Mouse (Mus musculus): ENCODE measurements around the gene Rngtt.
"Not testable (repeated sequence)": the region's sequence is repeated elsewhere in the genome, so short reads cannot be mapped to it uniquely, and the experiment has no call there.

Rngtt gene

GRCm38 (mm10) chr4:33314150-33314549 is 4.0 kb downstream of the Rngtt start:
- not testable (repeated sequence) for DNase-seq

GRCm38 (mm10) chr4:33315840-33316239 is 5.7 kb downstream of the Rngtt start:
- no peak for DNase-seq

DNA sequence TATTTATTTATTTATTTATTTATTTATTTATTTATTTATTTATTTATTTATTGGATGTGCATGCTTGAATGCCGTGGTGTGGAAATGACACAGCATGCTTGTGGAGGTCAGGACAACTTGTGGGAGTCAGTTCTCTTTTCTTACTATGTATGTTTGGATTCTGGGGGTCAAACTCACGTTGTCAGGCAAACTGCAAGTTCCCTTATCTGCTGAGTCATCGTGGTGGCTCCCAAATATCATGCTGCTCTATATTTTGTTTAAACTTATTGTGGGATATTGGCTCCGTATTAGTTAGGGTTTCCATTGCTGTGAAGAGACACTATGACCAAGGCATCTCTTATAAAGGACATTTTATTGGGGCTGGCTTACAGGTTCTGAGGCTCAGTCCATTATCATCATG is 21.0 kb downstream of the Rngtt start:
- DNase-seq, result no peak

- no peak for DNase-seq
Measured at GRCm38 (mm10) chr4:33332956-33333455, 22.9 kb downstream of the Rngtt start.

- no peak for DNase-seq
Measured at GRCm38 (mm10) chr4:33337999-33338398, 27.9 kb downstream of the Rngtt start.

DNA sequence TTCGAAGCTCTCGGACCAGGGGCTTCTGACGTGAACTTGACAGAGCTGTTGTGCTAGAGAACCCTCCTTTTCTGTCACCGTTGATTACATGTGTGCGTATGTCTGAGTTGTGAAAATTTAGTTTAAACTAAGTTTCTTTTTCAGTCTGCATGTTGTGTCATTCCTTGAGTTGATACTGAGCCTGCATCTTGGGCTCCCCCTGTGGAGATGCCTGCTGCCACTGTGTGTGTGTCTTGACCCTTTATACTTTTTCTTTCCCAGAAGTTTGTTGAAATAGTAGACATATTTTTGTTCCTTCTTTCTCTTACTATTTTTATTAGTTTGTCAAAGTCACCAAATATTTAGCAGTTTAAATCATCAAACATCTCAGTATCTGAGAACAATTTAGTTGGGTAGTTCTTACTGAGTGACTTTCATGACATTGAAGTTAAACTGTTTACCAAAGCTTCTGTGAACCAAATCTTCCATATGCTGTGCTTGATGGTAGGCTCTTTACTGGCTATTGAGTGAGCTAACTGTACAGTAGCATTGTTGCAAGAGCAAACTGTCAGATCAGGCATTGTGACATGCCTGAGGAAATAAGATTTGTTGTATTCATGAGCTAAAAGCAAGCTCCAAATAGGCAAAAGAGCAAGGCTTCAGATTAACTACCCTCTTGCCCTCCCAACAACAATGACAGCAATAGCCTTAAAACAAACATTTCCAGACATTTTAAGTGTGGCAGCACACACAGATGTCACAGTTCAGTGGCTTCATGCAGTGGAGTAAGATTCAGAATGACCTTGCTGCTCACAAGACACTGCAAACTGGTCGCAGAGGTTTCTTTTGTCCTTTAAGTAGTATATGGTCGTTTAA is 33.0 kb downstream of the Rngtt start:
- no peak for DNase-seq

GRCm38 (mm10) chr4:33343732-33344057 is 33.6 kb downstream of the Rngtt start:
- DNase-seq, result no peak

GRCm38 (mm10) chr4:33363451-33363850 is 53.3 kb downstream of the Rngtt start:
- no peak for DNase-seq

GRCm38 (mm10) chr4:33374916-33375315 is 64.8 kb downstream of the Rngtt start:
- no peak for DNase-seq

DNA sequence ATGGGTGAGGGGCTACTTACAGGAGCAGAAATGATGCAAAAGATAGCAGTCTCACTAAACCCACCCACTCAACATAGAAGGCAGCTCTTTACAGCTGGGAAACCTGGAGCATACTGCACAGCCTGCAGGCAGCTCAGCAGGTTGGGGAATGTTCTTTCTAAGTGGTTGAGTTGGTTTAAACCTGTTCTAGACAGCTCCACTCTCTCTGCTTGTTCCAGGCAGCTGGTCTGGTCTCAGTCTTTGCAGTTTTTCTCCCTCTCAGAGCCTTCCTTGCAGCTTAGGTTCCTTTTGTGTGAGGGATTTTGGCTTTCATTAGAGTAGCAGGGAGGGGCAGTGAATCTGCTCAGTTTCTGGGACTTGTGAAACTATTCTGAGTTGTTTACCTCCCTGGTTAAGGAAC is 67.5 kb downstream of the Rngtt start:
- no peak for DNase-seq

- no peak for DNase-seq
Measured at GRCm38 (mm10) chr4:33378894-33379293, 68.8 kb downstream of the Rngtt start.

DNA sequence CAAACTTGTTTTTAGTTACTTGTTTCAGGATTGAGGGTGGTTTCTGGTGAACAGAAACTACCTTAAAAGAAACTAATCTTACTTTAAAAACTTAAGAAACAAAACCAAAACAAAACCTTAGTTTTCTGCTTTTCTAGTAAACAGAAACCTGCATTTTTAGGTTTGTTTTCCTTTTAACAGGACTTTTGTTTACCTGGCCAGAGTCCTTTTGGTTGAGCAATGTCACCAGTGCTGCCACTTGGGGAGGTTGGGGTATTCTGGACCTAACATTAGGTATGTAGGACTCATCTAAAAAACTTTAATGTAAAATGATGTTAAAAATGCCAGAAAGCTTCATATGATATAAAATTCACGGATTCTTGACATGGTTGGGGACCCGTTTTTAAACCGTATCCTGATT is 78.8 kb downstream of the Rngtt start:
- DNase-seq, result no peak

- no peak for DNase-seq
Measured at GRCm38 (mm10) chr4:33390660-33391059, 80.5 kb downstream of the Rngtt start.

DNA sequence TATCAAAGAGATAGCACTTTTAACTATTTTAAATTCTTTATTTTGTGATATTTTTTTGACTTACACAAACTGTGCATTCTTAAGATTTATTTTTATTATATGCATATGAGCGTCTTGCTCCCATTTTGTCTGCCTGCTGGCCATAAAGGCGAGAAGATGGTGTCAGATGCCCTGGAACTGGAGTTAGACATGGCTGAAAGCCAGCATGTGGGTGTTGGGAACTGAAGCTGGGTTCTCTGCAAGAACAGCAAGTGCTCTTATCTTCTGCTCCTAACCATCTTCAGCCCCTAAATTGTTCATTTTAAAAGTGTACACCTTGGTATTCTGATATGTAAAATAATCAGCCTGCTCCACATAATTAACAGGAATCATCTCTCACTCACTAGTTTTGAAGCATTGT is 83.3 kb downstream of the Rngtt start:
- DNase-seq, result no peak

DNA sequence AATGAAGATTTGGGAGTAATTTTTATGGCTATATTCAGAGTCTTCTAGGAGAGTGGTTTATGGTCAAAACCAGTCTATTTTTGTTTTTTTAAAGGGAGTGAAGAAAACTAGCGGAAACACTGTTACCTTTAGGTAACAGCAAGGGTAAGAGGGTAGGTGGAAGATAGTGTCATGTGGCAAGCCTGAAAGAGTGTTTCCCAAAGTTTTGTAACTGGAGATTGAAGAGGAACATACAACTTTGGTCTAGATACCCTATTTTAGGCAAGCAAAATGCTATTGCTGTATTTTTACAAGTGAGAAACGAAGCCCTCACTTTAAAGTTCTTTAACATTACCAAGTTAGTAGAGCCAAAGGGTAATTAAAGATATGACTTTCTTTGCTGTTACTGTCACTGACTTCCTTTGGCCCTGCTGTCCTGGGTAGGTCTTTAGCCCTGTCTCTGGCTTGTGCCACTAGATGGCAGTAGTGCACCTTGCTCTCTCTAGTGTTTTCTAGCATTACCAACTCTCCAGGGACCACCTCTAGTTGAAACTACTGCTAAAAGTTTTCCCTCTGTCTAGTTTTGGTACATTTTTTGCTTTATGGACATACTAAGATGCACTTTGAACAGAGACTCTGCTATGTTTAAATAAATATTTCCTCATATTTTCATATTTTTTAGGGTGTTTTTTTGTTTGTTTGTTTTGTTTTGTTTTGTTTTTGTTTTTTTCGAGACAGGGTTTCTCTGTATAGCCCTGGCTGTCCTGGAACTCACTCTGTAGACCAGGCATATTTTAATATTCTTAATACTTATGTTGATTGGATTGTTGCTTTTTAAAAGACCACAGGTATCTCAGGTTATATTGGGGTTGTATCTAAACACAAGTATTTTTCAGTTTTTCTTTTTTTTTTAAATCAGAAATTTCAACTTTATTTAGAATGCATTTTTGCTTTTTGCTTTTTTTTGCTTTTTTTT is 86.4 kb downstream of the Rngtt start:
- DNase-seq, result peak; percentile 68 to 76

- DNase-seq, result no peak
Measured at GRCm38 (mm10) chr4:33405723-33406293, 95.7 kb downstream of the Rngtt start.

- no peak for DNase-seq
Measured at GRCm38 (mm10) chr4:33413791-33414190, 103.7 kb downstream of the Rngtt start.

- no peak for DNase-seq
Measured at GRCm38 (mm10) chr4:33414781-33415180, 104.7 kb downstream of the Rngtt start.

DNA sequence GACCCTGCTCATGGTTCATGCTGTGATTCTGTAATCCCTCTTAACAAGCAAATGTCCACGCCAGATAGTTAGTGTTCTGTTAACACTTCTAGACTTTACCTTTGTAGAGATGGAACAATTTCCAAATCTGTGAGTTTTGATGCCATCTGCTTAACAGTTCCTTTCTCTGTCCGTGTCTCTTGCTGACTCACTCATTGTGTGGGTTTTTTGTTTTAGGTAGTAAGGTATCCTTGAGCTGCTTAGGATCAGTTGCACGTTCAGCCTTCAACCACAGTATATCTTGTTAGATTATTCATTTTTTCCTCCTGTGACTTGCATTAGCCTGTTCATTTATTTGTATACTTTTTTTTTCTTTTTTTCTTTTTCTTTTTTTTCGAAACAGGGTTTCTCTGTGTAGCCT is 107.3 kb downstream of the Rngtt start:
- DNase-seq, result no peak

GRCm38 (mm10) chr4:33419644-33420043 is 109.5 kb downstream of the Rngtt start:
- DNase-seq, result no peak

- no peak for DNase-seq
Measured at GRCm38 (mm10) chr4:33428856-33429255, 118.7 kb downstream of the Rngtt start.

- no peak for DNase-seq
Measured at GRCm38 (mm10) chr4:33441864-33442263, 131.8 kb downstream of the Rngtt start.

DNA sequence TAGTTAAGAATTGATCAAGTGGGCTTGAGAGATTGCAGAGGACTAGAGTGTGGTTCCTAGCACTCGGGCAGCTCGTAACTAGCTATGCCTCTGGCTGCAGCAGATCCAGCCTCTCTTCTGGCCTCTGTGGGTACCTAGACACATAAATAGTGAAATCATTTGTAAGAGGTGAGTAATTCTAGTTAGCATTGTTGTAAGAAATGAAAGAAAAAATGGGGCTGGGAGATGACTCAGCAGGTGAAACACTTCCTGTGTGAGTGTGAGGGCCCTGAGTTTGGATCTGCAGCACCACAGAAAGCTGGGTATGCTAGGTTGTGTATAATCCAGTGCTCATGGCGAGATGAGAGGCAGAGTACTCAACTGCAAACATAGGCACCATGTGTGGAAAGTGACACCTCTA is 136.2 kb downstream of the Rngtt start:
- DNase-seq, result no peak
